Mouse (Mus musculus) spleen, adult 10 weeks (tissue): ENCODE results near the gene Olfr868. TPM values are rescaled to one million over a fixed set of nuclear protein-coding genes. Genes with fewer than 3 reads are reported as not detected.

ENCODE experiments used
- polyA plus RNA-seq: library from polyadenylated mRNA; stranded (reverse); fragments of 350-450 nt; fragmentation: Illumina TruSeq; extraction: RNeasy Lipid Tissue Mini Kit (QIAGEN cat#74804); gene quantifications from one replicate; pipeline ENCODE4 v1.2.3, GENCODE M21; 2015; ENCODE audit warnings: low replicate concordance; ENCODE audit not compliant: insufficient read depth

Gene Olfr868
- polyA plus RNA-seq, result not detected

DNA sequence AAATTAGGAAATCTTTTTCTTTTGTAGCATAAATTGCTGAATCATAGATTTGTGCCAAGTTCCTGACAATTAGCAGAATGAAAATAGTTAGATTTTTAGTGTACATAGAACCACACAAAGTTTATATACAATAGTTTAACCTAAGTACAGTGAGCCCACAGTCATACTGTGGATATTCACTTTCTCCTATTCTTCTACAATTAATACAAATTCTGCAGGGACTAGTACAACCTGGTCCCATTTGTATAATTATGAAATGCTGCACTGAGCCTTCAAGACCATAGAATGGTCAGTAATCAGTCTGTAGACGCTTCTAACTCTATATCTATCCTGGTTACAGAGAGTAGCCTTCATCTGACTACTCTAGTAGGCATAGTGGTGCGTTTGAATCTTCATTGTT lies at the start of gene Olfr868:
Olfr868 (plus strand) TSS at position 301 of the 400 bp plus-strand sequence.

DNA sequence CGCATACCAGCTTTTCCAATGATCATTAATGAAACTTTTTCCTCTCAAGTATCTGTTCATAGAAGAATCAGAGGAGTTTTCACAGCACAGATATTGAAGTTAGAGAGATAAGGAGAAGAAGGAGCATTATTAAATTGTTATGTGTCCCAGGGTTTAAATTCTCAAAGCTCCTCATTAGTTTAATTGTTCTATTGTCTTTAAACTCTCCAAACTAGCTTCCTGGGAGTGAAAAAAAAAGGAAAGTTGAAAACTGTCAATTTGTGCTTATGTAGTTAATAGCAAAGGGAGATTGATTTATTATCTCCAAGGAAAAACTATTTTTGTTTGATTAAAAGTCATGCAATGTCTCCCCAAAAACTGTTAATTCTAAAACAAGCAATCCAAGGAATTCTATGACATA lies 41.0 kb upstream of the Olfr868 start, which contains the start of gene Olfr867:
Olfr867 (minus strand) TSS at position 101 of the 400 bp plus-strand sequence.

DNA sequence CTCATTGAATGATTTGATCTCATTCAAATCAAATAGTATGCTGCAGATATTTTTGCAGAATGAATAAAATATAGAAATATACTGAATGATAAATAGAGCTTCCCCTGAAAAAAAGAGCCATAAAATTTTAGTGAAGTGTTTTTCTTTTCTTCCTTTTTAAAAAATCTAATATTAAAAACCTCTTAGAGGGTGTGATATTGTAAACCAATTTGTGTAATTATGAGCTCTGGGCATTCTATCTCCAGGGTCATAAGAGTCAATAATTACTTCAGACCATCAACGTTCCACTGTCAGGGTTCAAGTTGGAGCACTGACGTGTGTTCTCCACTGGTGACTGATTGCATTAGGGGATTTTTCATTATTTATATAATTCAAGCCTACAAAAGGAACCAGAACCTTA lies 30.3 kb downstream of the Olfr868 start, which contains the start of gene Olfr869:
Olfr869 (plus strand) TSS at position 301 of the 400 bp plus-strand sequence.

Other genes starting within 250 kb of the Olfr868 start
- not detected for gene Olfr860, start 248.9 kb upstream of the Olfr868 start, polyA plus RNA-seq
- gene Olfr862, start 210.6 kb upstream of the Olfr868 start, polyA plus RNA-seq, result not detected
- not detected for gene Olfr77, start 181.8 kb upstream of the Olfr868 start, polyA plus RNA-seq
- gene Olfr866, start 70.6 kb upstream of the Olfr868 start, polyA plus RNA-seq, result not detected
- not detected for gene Olfr867, start 41.1 kb upstream of the Olfr868 start, polyA plus RNA-seq
- gene Olfr869, start 30.4 kb downstream of the Olfr868 start, polyA plus RNA-seq, result not detected
- gene Olfr870, start 75.4 kb downstream of the Olfr868 start, polyA plus RNA-seq, result not detected
- gene Olfr871, start 113.6 kb downstream of the Olfr868 start, polyA plus RNA-seq, result not detected
- gene Olfr872, start 138.5 kb downstream of the Olfr868 start, polyA plus RNA-seq, result not detected
- gene Olfr39, start 183.7 kb downstream of the Olfr868 start, polyA plus RNA-seq, result not detected
- not detected for gene Olfr873, start 199.9 kb downstream of the Olfr868 start, polyA plus RNA-seq
- not detected for gene Olfr18, start 237.5 kb downstream of the Olfr868 start, polyA plus RNA-seq